Mouse (Mus musculus): Measurements from ENCODE around the gene Sun5.
"Not testable (repeated sequence)": the region's sequence is repeated elsewhere in the genome, so short reads cannot be mapped to it uniquely, and the experiment has no call there.

The Sun5 gene

GRCm38 (mm10) chr2:153870984-153871383 lies at the start of gene Sun5:
Gene Sun5 (minus strand): TSS chr2:153871084.
- DNase-seq (ENCODE audit: low spot score in 2 of 2): no peak

GRCm38 (mm10) chr2:153917930-153918329 lies 47.0 kb upstream of the Sun5 start, which contains the start of gene Bpifb3:
Gene Bpifb3 (plus strand): TSS chr2:153918230.
- DNase-seq (ENCODE audit: low spot score in 2 of 2): no peak

- peak; percentile 7 to 39 for DNase-seq (ENCODE audit: low spot score in 2 of 2)
Measured at GRCm38 (mm10) chr2:153914151-153914550, 43.3 kb upstream of the Sun5 start.

GRCm38 (mm10) chr2:153906626-153907025 lies 35.7 kb upstream of the Sun5 start:
- no peak for DNase-seq (ENCODE audit: low spot score in 2 of 2)

GRCm38 (mm10) chr2:153902726-153903125 lies 31.8 kb upstream of the Sun5 start:
- DNase-seq (ENCODE audit: low spot score in 2 of 2): no peak

GRCm38 (mm10) chr2:153900088-153900487 lies 29.2 kb upstream of the Sun5 start, which contains the start of gene Bpifb6:
Gene Bpifb6 (plus strand): TSS chr2:153900388.
- no peak for DNase-seq (ENCODE audit: low spot score in 2 of 2)

- no peak for DNase-seq (ENCODE audit: low spot score in 2 of 2)
Measured at GRCm38 (mm10) chr2:153899111-153899510, 28.2 kb upstream of the Sun5 start.

GRCm38 (mm10) chr2:153874745-153875144 lies 3.9 kb upstream of the Sun5 start, which contains the start of gene Bpifb2:
Gene Bpifb2 (plus strand): TSS chr2:153875045.
- DNase-seq (ENCODE audit: low spot score in 2 of 2): no peak

- DNase-seq (ENCODE audit: low spot score in 2 of 2): no peak
Measured at GRCm38 (mm10) chr2:153861960-153862359, 8.9 kb downstream of the Sun5 start.

GRCm38 (mm10) chr2:153860715-153861114 lies 10.2 kb downstream of the Sun5 start:
- DNase-seq (ENCODE audit: low spot score in 2 of 2): no peak

- no peak for DNase-seq (ENCODE audit: low spot score in 2 of 2)
Measured at GRCm38 (mm10) chr2:153860315-153860714, 10.6 kb downstream of the Sun5 start.

- no peak for DNase-seq (ENCODE audit: low spot score in 2 of 2)
Measured at GRCm38 (mm10) chr2:153859581-153859980, 11.3 kb downstream of the Sun5 start.

GRCm38 (mm10) chr2:153853544-153853943 lies 17.3 kb downstream of the Sun5 start:
- DNase-seq (ENCODE audit: low spot score in 2 of 2): no peak

GRCm38 (mm10) chr2:153851030-153851360 lies 19.9 kb downstream of the Sun5 start:
- DNase-seq (ENCODE audit: low spot score in 2 of 2): peak; percentile 30 to 47

GRCm38 (mm10) chr2:153850351-153851029 lies 20.4 kb downstream of the Sun5 start:
- no peak for DNase-seq (ENCODE audit: low spot score in 2 of 2)

- DNase-seq (ENCODE audit: low spot score in 2 of 2): no peak
Measured at GRCm38 (mm10) chr2:153848389-153848788, 22.5 kb downstream of the Sun5 start.

GRCm38 (mm10) chr2:153842854-153843253 lies 28.0 kb downstream of the Sun5 start:
- DNase-seq (ENCODE audit: low spot score in 2 of 2): no peak

GRCm38 (mm10) chr2:153833291-153833690 lies 37.6 kb downstream of the Sun5 start:
- DNase-seq (ENCODE audit: low spot score in 2 of 2): no peak

- no peak for DNase-seq (ENCODE audit: low spot score in 2 of 2)
Measured at GRCm38 (mm10) chr2:153828704-153829103, 42.2 kb downstream of the Sun5 start.

GRCm38 (mm10) chr2:153827171-153827830 lies 43.6 kb downstream of the Sun5 start:
- DNase-seq (ENCODE audit: low spot score in 2 of 2): no peak

- DNase-seq (ENCODE audit: low spot score in 2 of 2): not testable (repeated sequence)
Measured at GRCm38 (mm10) chr2:153825900-153826299, 45.0 kb downstream of the Sun5 start.

- no peak for DNase-seq (ENCODE audit: low spot score in 2 of 2)
Measured at GRCm38 (mm10) chr2:153824593-153824992, 46.3 kb downstream of the Sun5 start.

GRCm38 (mm10) chr2:153822005-153822543 lies 48.8 kb downstream of the Sun5 start:
- no peak for DNase-seq (ENCODE audit: low spot score in 2 of 2)

Data from frontal cortex, postnatal 36 days (tissue).